Mouse (Mus musculus): Measurements from ENCODE around the gene Rhof. TPM values are rescaled to one million over a fixed set of nuclear protein-coding genes. Genes with fewer than 3 reads are reported as not detected.
A peak's percentile ranks its signal among the peaks of the same experiment; 100 is the strongest.

The Rhof gene
- polyA plus RNA-seq, 1 experiment from 2014 or later = 2.3 TPM

DNA sequence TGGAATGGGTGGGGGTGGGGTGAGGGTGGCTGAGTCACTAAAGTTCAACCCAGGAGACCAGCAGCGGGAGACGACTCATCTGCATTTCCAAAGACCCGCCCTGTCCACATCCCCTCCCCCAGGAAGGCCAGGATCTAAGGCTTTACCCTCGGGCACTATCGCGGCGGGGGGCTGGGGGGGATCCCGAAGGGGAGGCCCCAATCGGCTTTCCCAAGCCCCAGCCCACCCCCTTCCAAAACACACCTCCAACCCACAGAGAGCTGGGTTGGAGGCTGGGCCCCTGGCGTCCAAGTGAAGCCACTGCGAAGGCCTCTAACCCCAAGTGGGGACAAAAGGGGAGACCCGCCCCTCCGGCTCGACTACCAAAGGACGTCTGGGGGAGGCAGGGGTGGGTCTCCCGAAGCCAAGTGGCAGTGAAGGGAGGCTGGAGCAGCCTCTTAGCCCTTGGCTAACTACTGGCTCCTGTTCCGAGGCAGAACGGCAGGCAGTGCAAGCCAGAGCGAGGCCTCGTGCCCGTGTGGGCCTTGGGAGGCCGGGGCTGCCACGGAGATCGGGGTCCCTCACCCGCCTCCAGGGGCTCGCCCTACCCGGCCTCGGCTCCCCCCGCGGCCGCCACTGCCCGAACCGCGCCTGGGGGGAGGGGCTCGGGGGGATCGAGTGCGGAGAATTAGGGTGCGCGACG, 5.9 kb upstream of the Rhof start:
- H3K27ac ChIP-seq = peak overlapping the region; percentile 100
- peak overlapping the region; percentile 62 for H3K4me3 ChIP-seq (replicated peaks)
- H3K36me3 ChIP-seq = no peaks in the 10 kb centered on the region
- H3K4me1 ChIP-seq (replicated peaks) = peaks cover 46% of the 10 kb centered on the region
- peak; percentile 48 for ATAC-seq
- H3K4me2 ChIP-seq (replicated peaks) = peak overlapping the region; percentile 93
- H3K27me3 ChIP-seq (replicated peaks) = no peaks in the 10 kb centered on the region
- under 1% methylated on average over 40 of the region's 40 CpGs for WGBS
- no peaks in the 10 kb centered on the region for H3K9me3 ChIP-seq
- peak overlapping the region; percentile 98 for H3K9ac ChIP-seq

DNA sequence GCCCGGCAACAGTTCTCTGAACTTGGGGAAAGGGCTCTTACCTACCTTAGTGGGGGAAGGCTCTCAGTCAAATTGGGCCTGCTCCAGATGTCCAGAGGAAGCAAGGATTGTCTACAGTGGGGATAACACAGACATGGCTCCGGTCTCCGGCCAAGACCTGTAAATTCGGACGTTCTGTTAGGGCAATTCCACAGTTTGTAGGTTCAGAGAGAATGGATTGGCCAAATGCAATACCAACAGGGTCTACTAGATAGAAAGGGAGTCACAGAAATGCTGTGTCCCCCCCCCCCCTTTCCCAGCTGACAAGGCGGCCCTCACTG, 5.4 kb upstream of the Rhof start:
- no peak for ATAC-seq
- peak overlapping the region; percentile 93 for H3K4me2 ChIP-seq (replicated peaks)
- no peaks in the 10 kb centered on the region for H3K27me3 ChIP-seq (replicated peaks)
- H3K27ac ChIP-seq = peak overlapping the region; percentile 100
- H3K4me3 ChIP-seq (replicated peaks) = peak overlapping the region; percentile 62
- H3K9ac ChIP-seq = peak overlapping the region; percentile 98
- no peaks in the 10 kb centered on the region for H3K36me3 ChIP-seq
- 6% methylated on average over 6 of the region's 6 CpGs for WGBS
- peaks cover 51% of the 10 kb centered on the region for H3K4me1 ChIP-seq (replicated peaks)
- no peaks in the 10 kb centered on the region for H3K9me3 ChIP-seq

DNA sequence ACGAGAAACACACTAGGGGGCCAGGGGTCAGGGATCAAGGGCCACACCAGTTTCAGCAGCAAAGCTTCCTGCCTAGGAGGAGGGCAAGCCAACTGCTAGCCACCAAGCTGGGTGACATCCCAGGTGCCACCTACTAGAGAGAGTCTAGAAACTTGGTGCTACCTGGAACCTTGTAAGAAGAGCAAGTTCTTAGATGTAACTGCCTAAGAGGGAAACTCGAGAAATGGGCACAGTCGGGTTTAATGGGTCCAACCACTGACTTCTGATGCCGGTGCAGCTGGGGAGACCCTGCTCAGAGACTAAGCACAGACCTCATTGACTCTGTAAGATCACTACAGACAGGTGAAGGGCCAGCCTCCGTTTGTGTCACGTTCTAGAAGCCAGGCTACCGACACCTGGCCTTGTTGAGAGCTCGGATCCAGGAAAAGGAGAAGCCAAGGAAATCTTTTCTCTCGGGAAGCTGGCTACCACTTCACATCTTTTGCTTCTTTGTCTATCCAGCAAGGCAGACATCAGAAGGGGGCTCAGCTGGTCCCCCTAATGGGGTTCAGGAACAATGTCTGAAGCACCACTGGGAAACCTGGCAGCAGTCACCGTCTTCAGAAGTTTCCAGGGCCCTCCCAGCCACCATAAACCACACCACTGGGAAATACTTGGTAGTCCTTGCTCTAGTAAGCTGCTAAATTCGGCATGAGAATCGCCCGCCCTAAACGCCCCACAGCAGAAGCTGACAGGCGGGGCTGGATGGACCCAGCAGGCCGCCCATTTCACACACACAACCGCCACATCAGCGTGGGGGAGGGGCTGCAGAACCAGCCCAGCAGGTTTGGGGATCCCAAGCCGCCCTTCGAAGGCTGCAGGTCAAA, 4.8 kb upstream of the Rhof start:
- 4% methylated on average over 20 of the region's 20 CpGs for WGBS
- Histone ChIP-seq H3K9ac (peak overlapping the region; percentile 98), H3K4me2 (replicated peaks) (peak overlapping the region; percentile 93), H3K4me3 (replicated peaks) (peak overlapping the region; percentile 62), H3K36me3 (no peaks in the 10 kb centered on the region), H3K27ac (peak overlapping the region; percentile 100), H3K27me3 (replicated peaks) (no peaks in the 10 kb centered on the region), H3K9me3 (no peaks in the 10 kb centered on the region), H3K4me1 (replicated peaks) (peaks cover 56% of the 10 kb centered on the region)
- peak; percentile 21 for ATAC-seq

DNA sequence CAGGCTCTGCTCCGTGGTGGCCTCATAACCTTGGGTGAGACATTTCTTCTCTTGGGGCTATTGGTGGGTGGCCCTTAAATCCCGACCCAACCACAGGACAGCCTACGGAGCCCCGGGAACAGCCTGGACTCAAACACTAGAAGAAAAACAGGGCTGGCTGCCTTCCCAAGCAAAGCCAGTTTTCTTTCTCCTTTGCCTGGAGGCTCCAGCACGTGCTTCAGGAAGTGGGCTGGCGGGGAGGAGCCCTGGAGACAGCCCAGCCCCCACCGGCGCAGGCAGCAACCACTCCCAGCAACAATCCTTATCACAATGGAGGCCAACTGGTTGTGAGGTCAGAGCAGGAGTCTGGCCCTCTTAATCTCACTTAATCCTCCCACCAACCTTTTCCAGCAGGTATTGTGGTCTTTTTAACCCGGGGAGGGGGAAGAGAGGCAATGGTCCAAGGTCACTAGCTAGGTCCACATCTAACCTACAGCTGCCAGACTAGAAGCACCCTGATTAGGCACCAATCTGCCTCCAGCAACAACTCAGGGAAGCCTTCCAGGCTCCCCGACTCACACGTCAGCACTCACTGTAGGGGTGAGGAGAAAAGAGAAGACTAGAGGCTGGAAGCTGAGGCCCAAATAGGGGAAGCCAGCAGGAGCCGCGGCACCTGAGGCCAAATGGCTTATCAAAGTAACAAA, 4.0 kb upstream of the Rhof start:
- H3K9ac ChIP-seq = peak overlapping the region; percentile 98
- peak overlapping the region; percentile 93 for H3K4me2 ChIP-seq (replicated peaks)
- no peaks in the 10 kb centered on the region for H3K27me3 ChIP-seq (replicated peaks)
- H3K4me1 ChIP-seq (replicated peaks) = peaks cover 64% of the 10 kb centered on the region
- WGBS = under 1% methylated on average over 13 of the region's 13 CpGs
- peak overlapping the region; percentile 100 for H3K27ac ChIP-seq
- no peaks in the 10 kb centered on the region for H3K9me3 ChIP-seq
- peak; percentile 68 for ATAC-seq
- no peaks in the 10 kb centered on the region for H3K36me3 ChIP-seq
- H3K4me3 ChIP-seq (replicated peaks) = peak overlapping the region; percentile 62

DNA sequence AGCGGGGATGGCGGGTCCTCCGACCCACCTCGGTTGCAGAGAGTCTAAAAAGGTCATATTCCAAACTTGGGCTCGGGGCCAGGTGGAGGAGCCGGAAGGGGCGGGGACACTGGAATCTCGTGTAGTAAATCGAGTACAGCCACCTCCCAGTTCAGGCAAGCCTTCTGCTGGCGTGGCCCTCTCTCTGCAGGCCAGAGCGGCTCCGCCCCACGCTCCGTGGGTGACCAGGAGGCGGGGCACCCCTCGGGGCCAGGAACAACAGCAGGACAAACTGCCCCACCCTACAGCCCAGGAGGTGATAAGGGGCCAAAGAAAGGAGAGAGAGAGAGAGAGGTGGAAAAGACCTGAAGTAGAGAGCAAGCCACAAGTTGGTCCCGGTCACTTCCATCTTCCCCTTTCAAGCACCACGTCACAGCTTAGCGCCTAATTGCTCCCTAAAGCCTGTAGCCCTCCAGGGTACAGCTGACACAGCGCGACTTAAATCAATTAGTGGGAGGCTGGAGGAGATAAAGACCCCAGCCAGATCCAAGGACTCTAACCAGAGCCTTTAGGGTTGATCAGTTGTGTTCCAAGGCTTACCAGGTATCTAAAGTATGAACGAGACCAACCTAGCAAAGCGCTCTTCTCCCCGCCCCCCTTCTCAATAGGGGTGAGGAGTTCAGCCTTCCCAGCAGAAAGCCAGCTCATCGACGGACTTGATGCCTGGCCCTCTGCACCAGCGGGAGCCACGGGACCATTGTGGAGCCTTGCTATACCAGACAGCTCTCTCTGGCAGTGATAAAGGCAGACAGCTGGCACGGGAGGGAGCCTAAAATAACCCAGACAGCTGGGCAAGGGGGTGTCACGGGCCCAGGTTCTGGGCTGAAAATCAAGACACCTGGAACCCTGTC, 3.2 kb upstream of the Rhof start:
- Histone ChIP-seq H3K9ac (peak overlapping the region; percentile 98), H3K9me3 (no peaks in the 10 kb centered on the region), H3K36me3 (no peaks in the 10 kb centered on the region), H3K27me3 (replicated peaks) (no peaks in the 10 kb centered on the region), H3K4me1 (replicated peaks) (peaks cover 65% of the 10 kb centered on the region), H3K4me2 (replicated peaks) (peak overlapping the region; percentile 93), H3K27ac (peak overlapping the region; percentile 100), H3K4me3 (replicated peaks) (peak overlapping the region; percentile 62)
- 3% methylated on average over 30 of the region's 30 CpGs for WGBS
- ATAC-seq = peak; percentile 61

DNA sequence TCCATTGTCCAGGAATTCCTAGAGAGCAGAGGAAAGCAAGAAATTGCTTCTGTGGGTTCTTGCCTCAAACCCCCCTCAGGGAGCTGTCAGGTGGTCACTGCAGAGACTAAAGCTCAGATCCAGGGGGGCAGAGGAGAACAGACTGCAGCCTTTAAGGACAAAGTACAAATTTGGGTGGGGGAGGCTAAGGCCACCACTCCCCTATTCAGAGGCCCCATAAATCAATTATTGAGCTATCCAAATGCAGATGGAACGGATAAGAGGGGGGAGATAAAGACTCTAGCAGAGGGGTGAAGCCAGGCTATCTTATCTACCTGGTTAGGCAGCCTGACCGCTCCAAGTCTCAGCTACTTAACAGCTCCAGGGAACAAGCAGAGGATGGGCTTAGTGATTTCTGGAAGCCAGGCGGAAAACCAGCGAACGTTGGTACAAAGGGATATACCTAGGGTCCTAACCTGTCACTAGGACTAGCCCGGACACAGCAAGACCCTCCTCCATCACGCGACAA, 2.4 kb upstream of the Rhof start:
- H3K9ac ChIP-seq = peak overlapping the region; percentile 31
- 29% methylated on average over 8 of the region's 8 CpGs for WGBS

DNA sequence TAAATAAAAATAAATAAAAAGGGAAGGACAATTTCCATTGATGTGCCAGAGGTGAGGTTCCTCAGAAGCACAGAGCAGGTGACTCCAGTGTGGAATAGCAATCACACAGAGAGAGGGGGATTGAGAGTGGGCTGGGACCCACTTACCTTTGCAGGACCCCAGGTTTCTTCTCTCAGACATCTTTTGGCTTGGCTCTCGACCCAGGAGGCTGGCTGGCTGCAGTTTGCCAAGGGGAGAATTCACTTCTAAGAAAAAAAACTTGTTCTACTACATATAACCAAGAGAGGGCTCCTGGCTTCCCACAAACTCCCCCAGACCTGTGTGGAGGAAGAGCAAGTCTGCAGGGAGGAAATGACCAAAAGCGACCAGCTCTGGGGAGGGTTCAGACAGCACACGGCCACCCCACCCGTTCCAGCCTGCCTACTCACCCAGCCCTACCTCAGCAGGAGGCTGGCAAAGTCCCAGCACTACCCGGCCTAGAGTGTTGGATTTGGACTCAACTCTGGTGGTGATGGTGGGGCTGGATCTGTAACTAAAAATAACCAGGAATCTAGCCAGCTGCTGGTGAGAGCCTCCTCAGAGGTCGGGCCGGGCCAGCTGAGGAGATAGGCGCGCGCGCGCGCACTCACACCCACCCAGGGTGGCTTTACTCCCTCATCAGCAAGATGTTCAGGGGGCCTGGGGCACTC, 1.8 kb upstream of the Rhof start:
- Histone ChIP-seq H3K4me3 (replicated peaks) (peak overlapping the region; percentile 62; the same call in 1 of the 2 replicates), H3K9ac (peak overlapping the region; percentile 31), H3K4me1 (replicated peaks) (peaks cover 65% of the 10 kb centered on the region), H3K4me2 (replicated peaks) (peak overlapping the region; percentile 93), H3K27ac (peak overlapping the region; percentile 100), H3K9me3 (no peaks in the 10 kb centered on the region), H3K27me3 (replicated peaks) (no peaks in the 10 kb centered on the region), H3K36me3 (no peaks in the 10 kb centered on the region)
- WGBS = 10% methylated on average over 13 of the region's 13 CpGs
- ATAC-seq = no peak

More for the DNA sequence above, 2.4 kb upstream of the Rhof start:
- ATAC-seq = no peak
- peak overlapping the region; percentile 93 for H3K4me2 ChIP-seq (replicated peaks)
- peak overlapping the region; percentile 62 for H3K4me3 ChIP-seq (replicated peaks)
- peaks cover 65% of the 10 kb centered on the region for H3K4me1 ChIP-seq (replicated peaks)
- no peaks in the 10 kb centered on the region for H3K27me3 ChIP-seq (replicated peaks)
- H3K9me3 ChIP-seq = no peaks in the 10 kb centered on the region
- peak overlapping the region; percentile 100 for H3K27ac ChIP-seq
- no peaks in the 10 kb centered on the region for H3K36me3 ChIP-seq

DNA sequence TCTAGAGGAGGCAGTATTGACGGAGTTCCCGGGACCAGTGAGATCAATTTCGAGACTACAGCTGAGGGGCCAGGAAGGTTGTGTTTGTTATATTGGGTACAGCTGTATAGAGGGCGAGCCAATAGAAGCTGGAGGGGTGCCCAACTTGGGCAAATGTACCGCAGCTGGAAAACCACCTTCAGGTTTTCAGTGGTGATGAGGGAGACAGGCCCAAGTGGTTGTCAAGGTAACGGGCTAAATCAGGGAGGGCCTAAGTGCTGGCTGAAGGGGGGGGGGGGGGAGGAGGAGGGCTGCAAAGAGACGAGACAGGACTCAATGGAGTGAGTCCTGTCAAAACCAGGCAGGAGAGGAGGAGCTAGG, 1.3 kb upstream of the Rhof start:
- H3K9me3 ChIP-seq = no peaks in the 10 kb centered on the region
- H3K4me1 ChIP-seq (replicated peaks) = peaks cover 65% of the 10 kb centered on the region
- 27% methylated on average over 7 of the region's 7 CpGs for WGBS
- H3K4me2 ChIP-seq (replicated peaks) = 0 out of 2 replicates have a peak overlapping the region, but pooled peaks have one; percentile 93
- no peaks in the 10 kb centered on the region for H3K27me3 ChIP-seq (replicated peaks)
- no peak overlapping the region for H3K9ac ChIP-seq
- H3K27ac ChIP-seq = peak overlapping the region; percentile 100
- H3K4me3 ChIP-seq (replicated peaks) = no peak overlapping the region
- H3K36me3 ChIP-seq = no peaks in the 10 kb centered on the region
- no peak for ATAC-seq

DNA sequence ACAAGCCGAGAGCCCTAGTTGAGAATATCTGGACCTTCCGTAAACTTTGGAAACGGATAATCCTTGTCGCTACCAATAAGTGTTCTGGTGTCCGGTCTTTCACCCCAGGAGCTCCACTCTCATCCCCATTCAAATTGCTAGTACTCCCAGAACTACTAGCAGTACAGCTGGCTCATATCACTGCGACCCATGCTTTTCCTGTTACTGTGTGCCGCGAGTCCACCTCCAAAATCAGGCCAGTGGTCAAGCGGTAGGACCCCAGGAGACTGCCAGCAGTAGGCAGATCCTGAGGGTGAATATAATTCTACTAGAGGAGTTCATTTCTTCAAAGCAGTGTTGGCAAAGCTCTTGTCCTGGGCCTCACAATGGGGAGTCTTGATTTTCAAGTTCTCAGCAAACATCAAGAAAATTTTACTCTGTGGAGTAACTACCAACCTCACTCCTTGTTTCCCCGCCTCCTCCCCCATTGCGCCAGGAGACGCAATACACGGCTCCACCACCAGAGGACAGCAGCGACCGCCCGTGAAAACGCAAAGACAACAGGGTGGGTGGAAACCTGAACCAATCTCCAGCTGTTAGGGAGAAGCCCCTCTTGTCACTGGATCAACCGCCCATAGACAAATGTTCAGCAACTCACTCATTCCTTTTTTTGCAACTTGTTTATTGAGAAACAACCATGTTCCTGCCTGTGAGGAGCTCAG, 741 bp upstream of the Rhof start:
- Histone ChIP-seq H3K9me3 (no peaks in the 10 kb centered on the region), H3K4me3 (replicated peaks) (no peak overlapping the region), H3K36me3 (no peaks in the 10 kb centered on the region), H3K27ac (peak overlapping the region; percentile 100), H3K9ac (no peak overlapping the region), H3K27me3 (replicated peaks) (no peaks in the 10 kb centered on the region), H3K4me1 (replicated peaks) (peaks cover 64% of the 10 kb centered on the region), H3K4me2 (replicated peaks) (peak overlapping the region; percentile 89)
- ATAC-seq = no peak
- WGBS = 18% methylated on average over 18 of the region's 18 CpGs

DNA sequence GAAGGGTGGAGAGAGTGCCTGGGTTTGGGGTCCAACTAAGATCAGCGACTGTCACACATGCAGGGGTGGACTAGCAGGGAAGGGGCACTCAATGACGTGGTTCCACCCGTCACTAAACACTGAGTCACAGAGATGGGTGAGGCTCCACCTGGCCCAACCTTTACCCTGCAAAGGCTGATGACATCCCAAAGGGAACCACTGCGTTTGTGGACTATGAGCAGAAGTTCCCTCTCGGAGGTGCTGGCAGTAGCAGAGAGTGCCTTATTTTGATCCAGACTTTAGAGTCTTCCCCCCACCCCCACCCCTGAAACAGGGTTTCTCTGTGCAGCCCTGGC, 1.7 kb downstream of the Rhof start:
- Histone ChIP-seq H3K4me2 (replicated peaks) (no peak overlapping the region), H3K4me1 (replicated peaks) (peaks cover 41% of the 10 kb centered on the region), H3K27me3 (replicated peaks) (no peaks in the 10 kb centered on the region), H3K27ac (no peak overlapping the region), H3K9ac (no peak overlapping the region), H3K9me3 (no peaks in the 10 kb centered on the region), H3K4me3 (replicated peaks) (no peak overlapping the region), H3K36me3 (no peaks in the 10 kb centered on the region)
- peak; percentile 29 for ATAC-seq
- 65% methylated on average over 5 of the region's 5 CpGs for WGBS
